Mouse (Mus musculus) lung, postnatal 0 days (tissue): ENCODE results near the gene Tspan13.

Source experiments
- CTCF ChIP-seq: IDR thresholded peaks from 2 replicates; pipeline ENCODE4 v1.5.1; 2016; ENCODE audit warnings: antibody characterized with exemption, mild to moderate bottlenecking
- EP300 ChIP-seq: IDR thresholded peaks from 2 replicates; pipeline ENCODE4 v1.6.1; 2016; ENCODE audit warnings: antibody characterized with exemption, mild to moderate bottlenecking, control low read depth

GRCm38 (mm10) chr12:36088804-36089203 lies 46.5 kb upstream of the Tspan13 start:
- TF ChIP-seq CTCF = no peak
- no peak for TF ChIP-seq EP300
